9 mouse cellular contexts compared by ENCODE assay signal in the genomic region with DNA sequence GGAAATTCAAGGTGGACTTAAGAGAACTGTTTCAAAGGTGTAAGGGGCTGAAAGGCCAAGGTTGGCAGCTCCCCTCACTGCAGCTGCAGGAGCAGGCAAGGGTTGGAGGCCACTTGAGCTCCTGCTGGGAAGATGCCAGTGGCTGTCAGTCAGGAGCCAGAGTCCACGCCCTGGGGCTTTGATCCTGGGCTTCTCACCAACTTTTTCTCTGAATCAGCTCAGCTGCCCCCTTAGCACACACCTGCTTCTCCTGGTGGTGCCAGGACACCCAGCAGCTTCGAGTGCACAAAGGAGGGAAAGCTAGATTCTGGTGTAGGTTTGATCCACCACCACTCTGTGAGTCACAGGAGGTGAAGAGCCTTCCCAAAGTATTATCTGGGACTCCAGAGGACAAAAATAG.
DNase-seq lines count a peak whose midpoint lies in the region; TF ChIP-seq lines count a peak whose summit lies in the region.
"Had no signal": no experiment of that assay in that cellular context is flagged by ENCODE, and none has a peak within 500 bp of the region (broad histone marks: within the 10 kb centered on the region; RNA-seq: fewer than 3 reads in every experiment).

No protein-coding gene starts in this region.

- intact Hi-C loops in heart, postnatal 25 days (cut with DNase I): no loop called here
- intact Hi-C loops in heart, postnatal 10 days (cut with DNase I): no loop called here

- DNase-seq in heart, adult 11 months: peak; percentile 90
- no peak for DNase-seq in heart, postnatal 25 days (ENCODE audit: low spot score)
- DNase-seq in NIH3T3 (ENCODE audit: low read depth): peak; percentile 64
- peak; percentile 78 for DNase-seq in brain, embryonic 14.5 days (ENCODE audit: low read depth)
- DNase-seq in heart, postnatal 10 days: peak; percentile 68
- DNase-seq in thymus, postnatal 10 days (ENCODE audit: low spot score in 2 of 2): no peak
- no peak for DNase-seq in layer of hippocampus, adult 18-20 months (ENCODE audit: low spot score in 2 of 2)
- DNase-seq: embryo, embryonic 11 days; thymus, postnatal 36 days had no signal

- TF ChIP-seq POLR2A in brain, embryonic 14.5 days (IDR thresholded peaks at IDR 0.05; ENCODE audit: borderline replicate concordance, extremely low read depth, insufficient read depth, insufficient read length, poor library complexity, severe bottlenecking): no peak

- no peak for TF ChIP-seq CTCF in brain, embryonic 14.5 days (IDR thresholded peaks at IDR 0.05; ENCODE audit: borderline replicate concordance, extremely low read depth, insufficient read depth, insufficient read length)

Comparison
In these comparisons a context has a peak if more than half of its experiments do, and no peak if none do; other contexts are left out.
1. DNase-seq: peak in heart, adult 11 months (single experiment), NIH3T3 (single experiment), brain, embryonic 14.5 days (single experiment) and heart, postnatal 10 days (2 of 2); none in heart, postnatal 25 days (single experiment), thymus, postnatal 10 days (0 of 2) and layer of hippocampus, adult 18-20 months (0 of 2).